14 mouse cellular contexts compared by ENCODE assay signal in the genomic region with DNA sequence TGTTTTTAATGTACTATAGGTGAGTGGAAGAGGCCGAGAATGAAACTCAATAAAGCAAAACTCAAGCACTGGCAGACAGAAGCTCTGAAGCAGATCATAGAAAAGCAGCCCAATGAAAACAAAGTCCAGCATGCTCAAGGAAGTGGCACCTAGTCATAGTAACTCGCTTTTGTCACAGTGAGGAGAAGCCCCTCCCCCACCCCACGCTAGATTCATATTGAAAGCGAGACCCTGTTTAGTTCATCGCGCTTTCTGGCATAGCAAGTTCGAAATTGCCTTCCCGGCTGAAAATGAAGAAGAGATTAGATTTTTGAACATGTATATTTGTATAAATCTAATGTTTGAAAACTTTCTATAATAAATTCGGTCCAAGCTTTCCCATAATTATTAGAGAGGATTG.
"Had no signal": no experiment of that assay in that cellular context is flagged by ENCODE, and none has a peak within 500 bp of the region (broad histone marks: within the 10 kb centered on the region; RNA-seq: fewer than 3 reads in every experiment).

No protein-coding gene starts in this region.

- DNase-seq: liver, postnatal 0 days; lung, adult 2 months; lung, postnatal 14 days; lung, postnatal 36 days; retina, postnatal 1 day; right cerebral cortex, adult 18-20 months; right cerebral cortex, postnatal 25 days; right cerebral cortex, postnatal 4 days; spleen, adult 18-20 months; thymus, adult 2 months; thymus, postnatal 25 days had no signal

- ATAC-seq: liver, postnatal 0 days; lung, postnatal 0 days; midbrain, embryonic 13.5 days; midbrain, embryonic 15.5 days had no signal
